Mouse (Mus musculus) layer of hippocampus, adult 18-20 months (tissue): Measurements from ENCODE around the gene Tmem115. TPM values are rescaled to one million over a fixed set of nuclear protein-coding genes. Genes with fewer than 3 reads are reported as not detected.
"Not testable (repeated sequence)": the region's sequence is repeated elsewhere in the genome, so short reads cannot be mapped to it uniquely, and the experiment has no call there.

Experiments
- DNase-seq, 2 experiments: peaks; one replicate each; pipeline ENCODE4 v3.0.0; 2022; ENCODE audit warnings: low spot score in 2 of 2
- total RNA-seq, 2 experiments: library from RNA; stranded (reverse); gene quantifications; 2 replicates each; pipeline ENCODE4 v1.2.3; 2021

Gene Tmem115
- total RNA-seq, 2 experiments from 2014 or later, result 41.7 to 42.3 TPM

- no peak for DNase-seq
These were observed 36.3 kb downstream of the Tmem115 start for GRCm38 (mm10) chr9:107570016-107570415.

- no peak for DNase-seq
These were observed 37.1 kb downstream of the Tmem115 start for GRCm38 (mm10) chr9:107570845-107571244.

- no peak for DNase-seq
These were observed 38.0 kb downstream of the Tmem115 start for GRCm38 (mm10) chr9:107571534-107572326.

- no peak for DNase-seq
These were observed 38.5 kb downstream of the Tmem115 start for GRCm38 (mm10) chr9:107572327-107572662.

- DNase-seq, result not testable (repeated sequence)
These were observed 40.0 kb downstream of the Tmem115 start for GRCm38 (mm10) chr9:107573774-107574173.

- no peak for DNase-seq
These were observed 42.0 kb downstream of the Tmem115 start for GRCm38 (mm10) chr9:107575579-107576356.

GRCm38 (mm10) chr9:107576357-107577107, 42.8 kb downstream of the Tmem115 start, which contains the start of gene Hyal1:
TSS of gene Hyal1 (plus strand) at chr9:107576927.
- peak in 1 of 2 experiments; percentile 49 for DNase-seq

- DNase-seq, result no peak
These were observed 44.1 kb downstream of the Tmem115 start for GRCm38 (mm10) chr9:107577871-107578270.

- DNase-seq, result no peak
These were observed 44.8 kb downstream of the Tmem115 start, which contains the start of gene Naa80 for GRCm38 (mm10) chr9:107578587-107578986. TSS of gene Naa80 (plus strand) at chr9:107578887.

GRCm38 (mm10) chr9:107579023-107579900, 45.5 kb downstream of the Tmem115 start:
- DNase-seq, result peak in 1 of 2 experiments; percentile 72

GRCm38 (mm10) chr9:107580501-107581317, 47.0 kb downstream of the Tmem115 start, which contains the start of gene Hyal3:
TSS of gene Hyal3 (plus strand) at chr9:107580818.
- peak; percentile 88 to 93 for DNase-seq

- DNase-seq, result no peak
These were observed 47.8 kb downstream of the Tmem115 start for GRCm38 (mm10) chr9:107581584-107581983.

GRCm38 (mm10) chr9:107582509-107583062, 48.8 kb downstream of the Tmem115 start:
- no peak for DNase-seq

- no peak for DNase-seq
These were observed 49.4 kb downstream of the Tmem115 start for GRCm38 (mm10) chr9:107583174-107583573.

GRCm38 (mm10) chr9:107586504-107586903, 52.8 kb downstream of the Tmem115 start:
- no peak for DNase-seq

GRCm38 (mm10) chr9:107586974-107587832, 53.5 kb downstream of the Tmem115 start, which contains the start of gene Ifrd2:
TSS of gene Ifrd2 (plus strand) at chr9:107587642.
- DNase-seq, result peak; percentile 97 to 99

GRCm38 (mm10) chr9:107587833-107588639, 54.3 kb downstream of the Tmem115 start:
- no peak for DNase-seq
